Mouse (Mus musculus) layer of hippocampus, postnatal 10 days (tissue): ENCODE data around the gene Tcaf3. TPM values are rescaled to one million over a fixed set of nuclear protein-coding genes. Genes with fewer than 3 reads are reported as not detected.

Source experiments
- DNase-seq, 2 experiments: peaks; one replicate each; pipeline ENCODE4 v3.0.0; 2021; ENCODE audit warnings: low spot score in 2 of 2
- long read RNA-seq: library from polyadenylated mRNA; stranded (forward); transcript quantifications from one replicate; pipeline ENCODE4 v2.0.0, GENCODE M21; 2023
- total RNA-seq, 2 experiments: library from RNA; stranded (reverse); gene quantifications; 2 replicates each; pipeline ENCODE4 v1.2.3; 2021

Tcaf3 gene
- not detected for total RNA-seq
- long read RNA-seq: 0 reads

GRCm38 (mm10) chr6:42597592-42597991 is at the start of gene Tcaf3:
TSS of gene Tcaf3 (minus strand) at chr6:42597692.
- DNase-seq: no peak

DNA sequence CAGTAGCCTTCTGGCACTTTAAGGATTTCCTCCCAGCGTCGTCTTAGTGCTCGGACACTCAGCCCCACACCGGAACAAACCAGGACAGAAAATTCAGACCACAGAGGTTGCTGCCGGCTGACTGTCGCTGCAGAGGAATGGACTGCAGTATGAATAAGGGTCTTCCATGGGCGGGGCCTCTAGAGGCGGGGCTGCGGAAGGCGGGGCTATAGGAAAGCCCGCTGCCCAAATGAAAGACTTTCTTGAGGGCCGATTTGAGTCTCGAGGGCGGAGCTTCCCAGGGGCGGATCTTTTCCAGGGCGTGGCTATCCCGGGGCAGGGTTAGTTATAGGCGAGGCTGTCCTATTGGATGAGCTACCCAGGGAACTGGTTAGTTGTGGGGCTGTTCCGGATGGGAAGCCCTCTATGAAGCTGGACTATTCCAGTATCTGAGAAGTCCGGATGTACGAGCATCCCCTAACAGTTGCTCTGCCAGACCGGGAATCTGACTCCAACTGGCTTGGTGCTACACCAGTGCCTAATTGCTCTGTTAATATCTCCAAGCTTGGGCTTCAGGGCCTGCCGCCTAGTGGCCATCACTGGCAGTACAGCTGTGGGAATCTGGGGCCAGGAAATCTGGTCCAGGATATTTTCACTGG is 47.5 kb upstream of the Tcaf3 start, which contains the start of gene Tcaf2:
Gene Tcaf2 (minus strand): TSS at position 343 of the 638 bp plus-strand sequence.
- DNase-seq: peak; percentile 82 to 86

DNA sequence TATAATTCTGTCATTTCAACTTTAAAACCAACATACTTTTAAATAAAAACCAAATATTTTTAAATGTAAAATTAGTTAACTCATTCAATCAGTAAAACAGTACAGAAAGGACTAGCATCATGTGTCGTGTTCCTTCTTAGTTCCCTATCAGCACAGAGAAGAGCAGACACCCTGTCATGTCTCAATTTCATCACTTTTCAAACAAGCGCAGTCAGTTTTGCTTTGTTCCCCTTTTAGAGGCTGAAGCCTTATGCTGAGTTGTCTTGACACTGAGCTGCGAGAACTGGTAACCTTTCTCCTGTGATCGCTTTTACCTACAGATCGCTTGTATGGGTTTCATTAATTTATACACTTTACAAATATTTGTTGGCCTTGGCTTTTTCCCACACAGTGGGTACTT is 36.9 kb upstream of the Tcaf3 start:
- no peak for DNase-seq

- no peak for DNase-seq
These were observed 33.9 kb upstream of the Tcaf3 start for GRCm38 (mm10) chr6:42631395-42631794.

- DNase-seq: no peak
These were observed 19.4 kb upstream of the Tcaf3 start for GRCm38 (mm10) chr6:42616904-42617303.

DNA sequence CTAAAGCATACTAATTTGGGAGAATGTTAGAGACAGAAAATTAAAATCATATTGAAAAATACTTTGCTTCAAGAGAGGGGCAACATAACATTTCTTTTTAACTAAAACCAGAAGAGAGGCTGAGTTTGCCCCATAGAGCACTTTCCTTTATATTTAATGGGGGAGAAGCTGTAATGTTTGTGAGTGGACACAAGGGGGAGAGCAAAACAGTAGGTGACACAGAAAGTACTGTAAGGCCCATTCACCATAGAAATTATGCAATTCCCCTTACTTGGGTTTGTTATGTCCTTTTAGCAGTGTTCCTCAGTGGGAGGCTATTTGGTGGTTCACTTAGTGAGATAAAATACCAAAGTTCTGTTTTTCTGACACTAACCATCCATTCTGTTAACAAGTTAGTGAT is 14.7 kb upstream of the Tcaf3 start:
- DNase-seq: no peak

DNA sequence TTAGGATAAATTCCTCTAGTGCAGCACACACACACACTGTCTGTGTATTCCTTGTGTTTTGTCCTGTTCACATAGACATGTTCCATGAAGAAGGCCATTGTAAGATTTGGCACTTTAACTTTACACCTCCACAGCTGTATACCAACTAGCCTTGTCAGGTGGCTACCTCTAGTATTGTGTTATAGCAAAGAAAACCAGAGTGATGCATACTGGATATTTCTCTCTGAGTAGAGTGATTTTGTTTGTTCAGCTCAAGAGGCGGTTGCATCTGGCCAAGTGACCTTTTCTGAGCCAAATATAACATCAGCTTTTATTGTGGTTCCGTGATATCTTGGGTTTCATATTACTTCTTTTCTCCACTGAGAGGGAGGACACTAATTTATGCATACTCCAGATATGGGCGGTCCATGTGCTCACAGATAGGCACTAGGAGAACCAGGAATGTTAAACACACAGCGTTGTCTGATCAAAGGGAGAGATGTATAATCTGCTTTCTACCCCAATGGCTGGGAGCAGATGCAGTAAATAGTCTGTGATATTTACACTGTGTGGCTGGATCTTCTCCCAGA is 13.5 kb upstream of the Tcaf3 start:
- DNase-seq: no peak

GRCm38 (mm10) chr6:42593138-42593882 is 4.2 kb downstream of the Tcaf3 start:
- DNase-seq: no peak

GRCm38 (mm10) chr6:42586569-42586968 is 10.9 kb downstream of the Tcaf3 start:
- no peak for DNase-seq

GRCm38 (mm10) chr6:42583488-42583872 is 14.0 kb downstream of the Tcaf3 start:
- peak; percentile 64 to 74 for DNase-seq

DNA sequence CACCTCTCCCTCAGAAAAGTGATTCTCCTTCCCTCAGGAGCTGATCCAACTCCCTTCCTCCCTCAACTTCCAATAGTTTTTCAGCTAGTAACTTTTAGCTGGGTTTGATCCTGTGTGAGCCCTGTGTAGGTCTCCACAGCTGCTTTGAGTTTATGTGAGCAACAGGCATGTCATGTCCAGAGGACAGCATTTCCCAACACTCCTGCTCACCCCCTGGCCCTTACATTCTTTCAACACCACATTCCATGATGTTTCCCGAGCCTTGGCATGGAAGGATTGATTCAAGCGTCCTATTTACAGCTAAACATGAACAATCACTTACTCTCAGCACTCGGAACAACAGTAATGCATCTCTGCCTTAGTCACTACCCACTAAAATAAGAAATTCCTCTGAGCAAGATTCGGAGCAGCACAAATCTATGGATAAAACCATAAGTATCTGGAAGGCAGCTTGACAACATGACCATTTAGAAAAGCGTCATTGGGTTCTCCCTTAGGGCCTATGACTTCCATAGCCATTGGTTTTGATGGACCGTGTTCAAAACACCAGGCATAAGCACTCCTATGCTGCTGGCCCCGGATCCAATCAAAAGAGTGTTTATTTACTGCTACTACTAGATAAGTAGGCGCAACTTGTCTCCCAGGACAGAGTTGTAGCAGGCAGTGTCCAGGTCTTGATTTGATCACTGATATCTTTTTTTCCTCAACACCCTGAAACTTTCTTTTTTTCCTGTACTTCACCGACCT is 14.6 kb downstream of the Tcaf3 start:
- DNase-seq: no peak

GRCm38 (mm10) chr6:42578678-42579077 is 18.8 kb downstream of the Tcaf3 start:
- DNase-seq: no peak

DNA sequence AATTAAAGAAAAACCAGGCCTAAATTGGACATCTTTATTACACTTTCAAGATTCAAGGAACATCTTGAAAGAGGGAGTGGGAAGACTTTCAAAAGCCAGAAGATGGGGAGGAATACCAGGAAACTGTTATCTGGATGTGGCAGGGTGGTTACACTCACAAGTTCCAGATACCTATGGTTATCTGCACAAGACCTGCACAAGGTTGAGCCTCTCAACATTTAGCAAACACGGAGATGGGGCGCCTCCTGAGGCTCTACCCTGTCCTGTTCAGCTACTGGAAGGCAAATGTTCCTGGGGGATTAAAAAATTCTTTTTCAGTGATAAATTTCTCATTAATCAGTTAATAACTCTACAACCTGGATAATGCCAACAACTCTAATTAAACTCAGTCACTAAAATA is 20.1 kb downstream of the Tcaf3 start:
- no peak for DNase-seq

DNA sequence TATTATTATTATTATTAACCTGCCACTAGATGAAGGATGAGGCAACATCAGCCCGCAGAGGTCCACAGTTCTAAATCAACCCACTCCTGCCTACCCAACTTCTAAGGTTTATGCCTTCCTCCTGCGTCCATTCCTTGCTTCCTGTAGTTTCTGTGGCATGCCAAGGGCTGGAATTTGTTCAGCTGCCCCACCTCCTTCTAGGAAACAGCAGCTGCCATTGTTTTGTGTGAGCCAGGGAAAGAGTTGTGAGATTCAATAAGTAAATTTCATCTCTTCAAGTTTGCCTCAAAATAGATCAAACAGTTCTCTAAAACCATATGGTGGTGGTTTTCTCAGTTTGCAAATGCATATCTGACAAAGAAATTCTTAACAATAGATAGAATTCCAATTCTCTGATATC is 29.3 kb downstream of the Tcaf3 start:
- no peak for DNase-seq

- no peak for DNase-seq
These were observed 31.4 kb downstream of the Tcaf3 start for GRCm38 (mm10) chr6:42566076-42566598.

DNA sequence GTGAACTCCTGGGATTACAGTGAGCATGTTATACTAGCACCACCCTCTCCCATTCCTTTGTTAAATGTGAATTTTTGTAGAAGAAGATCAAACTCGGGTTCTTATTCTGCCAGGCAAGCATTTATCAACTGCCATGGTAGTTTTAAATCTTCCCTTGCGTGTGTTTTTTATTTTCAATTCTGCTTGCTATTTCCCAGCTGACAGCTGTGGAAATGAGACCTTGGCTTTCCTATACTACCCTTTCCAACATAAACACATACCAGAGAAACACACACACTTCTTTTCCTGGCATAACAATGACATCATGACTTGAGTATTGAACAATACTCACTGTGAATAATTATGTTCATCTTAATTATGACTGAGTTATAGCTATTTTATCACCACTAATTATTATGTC is 35.2 kb downstream of the Tcaf3 start:
- no peak for DNase-seq

GRCm38 (mm10) chr6:42560885-42561284 is 36.6 kb downstream of the Tcaf3 start:
- DNase-seq: no peak

GRCm38 (mm10) chr6:42558641-42559040 is 38.9 kb downstream of the Tcaf3 start:
- DNase-seq: no peak

- DNase-seq: no peak
These were observed 50.0 kb downstream of the Tcaf3 start, which contains the start of gene Olfr455 for GRCm38 (mm10) chr6:42547461-42547860. TSS of gene Olfr455 (minus strand) at chr6:42547587.

- DNase-seq: no peak
These were observed 51.3 kb downstream of the Tcaf3 start for GRCm38 (mm10) chr6:42546180-42546579.

- DNase-seq: no peak
These were observed 52.0 kb downstream of the Tcaf3 start for GRCm38 (mm10) chr6:42545451-42545885.
